Mouse (Mus musculus): ENCODE measurements around the gene Pttg1.

The Pttg1 gene

DNA sequence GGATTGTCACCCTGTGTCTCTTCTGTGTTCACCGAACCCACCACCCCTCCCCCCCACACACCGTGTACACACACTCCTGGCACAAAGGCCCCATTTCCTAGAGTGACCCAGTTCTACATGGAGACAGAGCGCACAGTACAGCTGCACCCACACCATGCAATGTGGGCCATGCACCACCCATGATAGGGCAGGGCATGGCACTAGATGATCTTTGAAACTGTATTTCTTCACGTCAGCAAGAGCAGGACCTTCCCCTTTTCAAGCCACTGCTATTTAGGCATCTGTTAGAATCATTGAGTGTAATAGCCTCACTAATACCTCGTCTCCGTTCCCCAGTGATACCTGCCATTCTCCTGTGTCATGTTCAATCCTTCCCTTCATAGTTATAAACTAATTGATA is 51.1 kb downstream of the Pttg1 start:
- DNase-seq (ENCODE audit: low spot score), result no peak

DNA sequence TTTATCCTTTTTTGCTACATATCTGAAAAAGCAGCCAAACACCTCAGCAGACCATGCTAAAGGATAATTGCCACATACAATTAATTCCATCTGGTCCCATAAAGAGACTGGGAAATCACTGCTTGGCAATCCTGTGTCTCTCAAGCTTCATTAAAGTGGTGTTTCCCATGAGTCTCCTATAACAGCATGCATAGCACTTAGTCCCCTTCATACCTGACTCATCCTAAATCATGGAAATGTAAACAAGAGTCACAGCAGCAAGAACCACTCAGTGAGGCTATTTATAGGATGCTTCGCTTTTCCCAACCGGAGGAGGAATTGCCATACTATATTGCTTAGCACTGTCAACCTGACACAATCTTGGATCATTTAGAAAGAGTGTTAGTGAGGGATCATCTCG is 52.7 kb downstream of the Pttg1 start:
- DNase-seq (ENCODE audit: low spot score), result no peak

DNA sequence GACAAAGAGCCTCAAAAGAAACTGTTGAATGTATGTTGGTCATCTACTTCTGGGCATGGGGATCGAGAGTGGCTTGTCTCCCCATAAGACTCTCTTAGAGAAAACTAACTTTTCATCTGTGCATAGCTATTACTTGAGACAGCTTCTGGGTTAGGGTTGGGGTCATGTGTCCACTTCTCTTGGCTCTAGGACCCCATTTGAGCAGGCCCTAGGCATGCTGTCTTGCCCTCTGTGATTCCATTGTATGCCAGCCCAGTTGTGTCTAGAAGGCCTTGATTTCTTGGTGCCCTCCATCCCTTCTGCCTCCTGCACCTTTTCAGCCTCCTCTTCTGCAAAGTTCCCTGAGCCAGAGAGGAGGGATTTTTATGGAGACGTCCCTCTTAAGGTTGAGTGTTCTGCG is 54.2 kb downstream of the Pttg1 start:
- DNase-seq (ENCODE audit: low spot score), result no peak

All from ovary, adult 18-20 months (tissue).